Mouse (Mus musculus) mature B cell (primary cell): ENCODE results near the gene Chrna9.
"Not testable (repeated sequence)": the region's sequence is repeated elsewhere in the genome, so short reads cannot be mapped to it uniquely, and the experiment has no call there.

Experiments
- in situ Hi-C: fragments of 300-500 bp; cut with MboI; formaldehyde crosslinking; loops from 2 replicates; pipeline ENCODE4 v1.14.3; 2019

Chrna9 gene

GRCm38 (mm10) chr5:65956144-65957008 is 21.7 kb downstream of the Chrna9 start:
- in situ Hi-C loops, result no loop called here

- in situ Hi-C loops, result no loop called here
Observed at GRCm38 (mm10) chr5:65958597-65958996, 23.9 kb downstream of the Chrna9 start.

- in situ Hi-C loops, result no loop called here
Observed at GRCm38 (mm10) chr5:65959893-65960596, 25.3 kb downstream of the Chrna9 start.

- in situ Hi-C loops, result no loop called here
Observed at GRCm38 (mm10) chr5:65960597-65960950, 25.9 kb downstream of the Chrna9 start.

- in situ Hi-C loops, result no loop called here
Observed at GRCm38 (mm10) chr5:65963291-65963690, 28.6 kb downstream of the Chrna9 start.

GRCm38 (mm10) chr5:65965771-65966279 is 31.1 kb downstream of the Chrna9 start:
- in situ Hi-C loops, result no loop called here

GRCm38 (mm10) chr5:65967091-65967490 is 32.4 kb downstream of the Chrna9 start:
- in situ Hi-C loops, result no loop called here

GRCm38 (mm10) chr5:65968004-65968403 is 33.3 kb downstream of the Chrna9 start:
- in situ Hi-C loops, result no loop called here

GRCm38 (mm10) chr5:65973189-65973588 is 38.5 kb downstream of the Chrna9 start:
- in situ Hi-C loops, result no loop called here

- in situ Hi-C loops, result no loop called here
Observed at GRCm38 (mm10) chr5:65975731-65976130, 41.0 kb downstream of the Chrna9 start.

- in situ Hi-C loops, result no loop called here
Observed at GRCm38 (mm10) chr5:65986426-65986825, 51.7 kb downstream of the Chrna9 start.

GRCm38 (mm10) chr5:65987004-65987403 is 52.3 kb downstream of the Chrna9 start:
- in situ Hi-C loops, result not testable (repeated sequence)

- in situ Hi-C loops, result no loop called here
Observed at GRCm38 (mm10) chr5:65991191-65991590, 56.5 kb downstream of the Chrna9 start.

- in situ Hi-C loops, result no loop called here
Observed at GRCm38 (mm10) chr5:65994643-65995042, 59.9 kb downstream of the Chrna9 start.

- in situ Hi-C loops, result no loop called here
Observed at GRCm38 (mm10) chr5:65997813-65998212, 63.1 kb downstream of the Chrna9 start.

GRCm38 (mm10) chr5:65999106-65999505 is 64.4 kb downstream of the Chrna9 start:
- in situ Hi-C loops, result no loop called here

- in situ Hi-C loops, result no loop called here
Observed at GRCm38 (mm10) chr5:66000074-66000473, 65.4 kb downstream of the Chrna9 start.

GRCm38 (mm10) chr5:66000567-66001125 is 65.9 kb downstream of the Chrna9 start:
- in situ Hi-C loops, result no loop called here

GRCm38 (mm10) chr5:66001232-66001631 is 66.5 kb downstream of the Chrna9 start:
- in situ Hi-C loops, result no loop called here

GRCm38 (mm10) chr5:66004134-66004925 is 69.6 kb downstream of the Chrna9 start, which contains the start of gene 9130230L23Rik:
9130230L23Rik (minus strand) TSS chr5:66004285.
- in situ Hi-C loops, result no loop called here

- in situ Hi-C loops, result no loop called here
Observed at GRCm38 (mm10) chr5:66005041-66005678, 70.4 kb downstream of the Chrna9 start.
